Mouse (Mus musculus): Measurements from ENCODE around the gene Krt33a.

Krt33a gene

DNA sequence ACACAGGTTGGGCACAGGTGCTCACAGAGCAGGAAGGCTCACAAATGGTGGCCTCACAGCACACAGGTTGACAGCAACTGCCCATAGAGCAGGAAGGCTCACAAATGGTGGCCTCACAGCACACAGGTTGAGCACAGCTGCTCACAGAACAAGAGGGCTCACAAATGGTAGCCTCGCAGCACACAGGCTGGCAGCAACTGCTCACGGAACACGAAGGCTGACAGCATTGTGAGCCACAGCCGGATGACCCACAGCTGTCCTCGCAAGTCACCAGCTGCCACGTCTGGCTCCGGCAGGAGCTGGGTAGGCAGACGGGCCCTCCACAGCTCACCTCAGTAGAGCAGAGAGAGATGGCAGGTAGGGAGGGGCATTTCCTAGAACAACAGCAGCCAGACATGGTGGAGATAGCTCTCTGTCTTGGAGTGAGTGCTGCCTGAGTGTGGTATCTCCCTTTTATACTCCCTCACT is 29.8 kb downstream of the Krt33a start, which contains the start of gene Krtap16-1:
Gene Krtap16-1, minus strand, starts transcription at position 418 of the 468 bp plus-strand sequence.
- DNase-seq (ENCODE audit: low spot score in 2 of 2) = no peak

DNA sequence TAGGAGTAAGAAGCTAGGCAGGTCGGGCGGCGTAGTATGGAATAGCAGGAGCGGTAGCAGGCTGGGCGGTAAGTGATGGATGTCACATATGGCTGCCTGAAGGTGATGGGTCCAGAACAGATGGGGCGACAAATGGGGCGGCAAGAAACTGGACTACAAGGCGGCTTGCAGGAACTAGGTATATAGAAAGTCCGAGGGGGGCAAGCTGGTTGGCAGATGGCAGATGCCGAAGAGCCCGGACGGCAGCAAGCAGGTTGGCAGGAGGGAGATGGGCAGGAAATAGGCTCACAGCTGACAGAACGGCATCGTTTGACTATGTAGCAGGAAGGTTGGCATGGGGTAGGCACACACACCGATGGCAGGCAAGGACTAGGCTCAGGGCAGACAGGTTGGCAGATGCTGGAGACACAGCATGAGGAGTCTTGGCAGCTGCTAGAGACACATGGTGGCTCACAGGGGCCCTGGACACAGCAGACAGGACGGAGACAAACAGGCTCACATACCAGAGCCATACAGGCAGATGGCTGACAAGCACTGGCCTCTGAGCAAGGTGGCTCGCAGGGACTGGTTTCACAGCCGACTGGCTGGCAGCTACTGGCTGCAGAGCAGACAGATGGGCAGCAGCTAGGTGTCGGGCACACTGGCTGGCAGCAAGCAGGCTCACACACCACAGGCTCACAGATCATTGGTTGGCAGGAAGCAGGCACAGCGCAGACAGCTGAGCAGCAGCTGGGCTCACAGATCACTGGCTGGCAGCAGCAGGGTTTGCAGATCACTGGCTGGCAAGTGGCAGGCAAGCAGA is 30.5 kb downstream of the Krt33a start:
- DNase-seq (ENCODE audit: low spot score in 2 of 2) = peak; percentile 43 to 67

DNA sequence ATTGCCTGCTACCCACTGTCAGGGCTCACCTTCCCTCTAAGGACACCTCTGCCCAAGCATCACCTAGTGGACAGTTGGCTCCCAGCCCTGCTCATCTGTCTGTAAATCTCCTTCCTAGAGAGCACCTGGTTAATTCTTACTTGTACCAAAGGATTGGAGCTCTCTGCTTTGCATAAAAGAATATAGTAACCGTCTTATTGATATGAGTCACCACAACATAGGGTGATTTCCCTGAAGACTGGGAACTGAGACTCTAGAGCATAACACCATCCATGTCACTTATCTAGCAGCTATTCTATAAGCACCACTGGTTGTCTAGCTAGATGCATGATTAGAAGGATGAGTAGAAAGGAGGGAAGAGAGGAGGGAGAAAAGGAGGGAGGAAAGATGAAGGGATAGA is 32.6 kb downstream of the Krt33a start:
- no peak for DNase-seq (ENCODE audit: low spot score in 2 of 2)

DNA sequence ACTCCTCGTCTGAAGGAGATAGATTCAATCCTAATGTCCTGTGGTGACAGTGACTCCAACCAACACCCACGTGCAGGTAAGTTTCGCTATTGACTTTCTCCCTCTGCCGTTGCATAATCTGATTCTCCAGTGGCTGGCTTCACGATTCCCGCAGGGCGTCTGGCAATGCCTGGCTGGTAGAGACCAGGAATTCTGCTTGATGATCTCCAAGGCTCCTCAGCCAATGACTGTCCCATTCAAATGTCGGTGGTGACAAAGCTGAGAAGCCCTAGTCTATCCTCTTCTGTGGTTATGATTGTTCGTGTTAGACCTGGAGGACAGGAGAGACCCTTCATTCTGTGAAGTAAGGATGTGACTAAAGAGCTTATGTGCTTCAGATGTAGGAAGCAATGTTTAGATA is 33.3 kb downstream of the Krt33a start:
- DNase-seq (ENCODE audit: low spot score in 2 of 2) = no peak

DNA sequence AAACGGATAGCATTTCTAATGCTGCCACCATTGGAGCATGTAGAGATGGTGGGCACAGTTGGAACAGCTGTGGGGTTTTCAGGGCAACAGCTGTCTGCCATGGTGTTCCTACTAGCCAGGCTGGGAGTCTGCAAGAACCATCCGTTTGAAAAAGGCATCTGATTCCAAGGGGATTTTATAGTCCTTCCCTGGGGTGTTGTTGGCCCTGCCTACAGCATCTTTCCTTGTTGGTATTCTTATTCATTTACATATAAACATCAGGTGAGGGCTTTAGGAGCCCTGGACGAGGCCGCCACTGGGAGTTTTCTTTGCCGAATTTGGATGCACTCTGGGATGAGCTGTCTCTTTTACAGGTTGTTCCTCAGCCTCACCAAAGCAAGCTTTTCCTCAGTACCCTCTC is 37.1 kb downstream of the Krt33a start, which contains the start of gene Krtap29-1:
Gene Krtap29-1, minus strand, starts transcription at position 101 of the 400 bp plus-strand sequence.
- DNase-seq (ENCODE audit: low spot score in 2 of 2) = no peak

DNA sequence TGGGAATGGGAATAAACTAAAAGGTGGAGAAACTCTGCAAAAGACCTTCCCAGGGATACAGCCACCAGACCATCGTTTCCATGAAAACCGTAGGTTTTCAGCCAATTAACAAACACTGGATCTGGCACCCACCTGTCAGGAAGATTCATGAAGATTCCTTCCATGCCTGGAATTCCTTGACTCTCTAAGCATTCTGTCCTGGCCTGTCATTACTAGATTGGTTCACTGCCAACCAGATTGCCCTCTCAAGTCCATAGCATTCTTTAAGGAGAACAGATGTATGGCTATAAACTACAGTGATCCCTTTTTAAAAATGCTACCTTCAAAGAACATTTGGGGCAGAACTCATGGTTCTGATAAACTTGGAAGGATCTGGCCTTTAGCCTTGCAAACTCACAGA is 50.1 kb downstream of the Krt33a start:
- DNase-seq (ENCODE audit: low spot score in 2 of 2) = no peak

DNA sequence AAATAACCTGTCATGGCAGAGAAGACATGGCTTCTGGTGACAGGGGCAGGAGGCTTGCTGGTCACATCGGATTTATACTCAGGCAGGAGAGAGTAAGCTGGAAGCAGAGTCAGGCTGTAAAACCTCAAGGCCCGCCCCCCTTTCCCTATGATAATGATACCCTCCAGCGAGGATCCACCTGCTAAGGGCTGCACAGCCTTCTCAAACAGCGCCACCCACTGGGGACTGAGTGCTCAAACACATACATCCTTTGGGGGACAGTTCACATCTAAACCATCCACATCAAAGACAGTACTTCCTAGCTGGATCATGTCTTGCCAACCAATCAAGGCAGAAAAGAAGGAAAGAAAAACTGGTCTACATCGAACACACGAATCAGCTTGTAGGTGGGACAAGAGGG is 51.8 kb downstream of the Krt33a start:
- DNase-seq (ENCODE audit: low spot score in 2 of 2) = no peak
